Mouse (Mus musculus) stomach, postnatal 0 days (tissue): Measurements from ENCODE around the gene Shmt1.

Experiments used
- CTCF ChIP-seq: IDR thresholded peaks from 2 replicates; pipeline ENCODE4 v1.5.1; 2016; ENCODE audit warnings: antibody characterized with exemption, low read depth, mild to moderate bottlenecking, moderate library complexity
- EP300 ChIP-seq: optimal IDR thresholded peaks from 2 replicates; pipeline ENCODE3; 2016; ENCODE audit warnings: antibody characterized with exemption

GRCm38 (mm10) chr11:60770776-60771175 is 40.7 kb downstream of the Shmt1 start:
- TF ChIP-seq CTCF = no peak
- TF ChIP-seq EP300 = no peak
